Mouse (Mus musculus): ENCODE data around the gene Cers5. TPM values are rescaled to one million over a fixed set of nuclear protein-coding genes. Genes with fewer than 3 reads are reported as not detected.

Cers5 gene
- polyA plus RNA-seq, 1 experiment from 2014 or later, result 53.9 TPM

- H3K4me2 ChIP-seq, result no peak overlapping the region
- no peak overlapping the region for H3K27ac ChIP-seq (ENCODE audit: poor library complexity, severe bottlenecking)
- peaks cover 16% of the 10 kb centered on the region for H3K4me1 ChIP-seq (replicated peaks)
- H3K4me3 ChIP-seq, result no peak overlapping the region
- H3K9me3 ChIP-seq (replicated peaks), result no peaks in the 10 kb centered on the region
- no peak overlapping the region for H3K9ac ChIP-seq
- WGBS, result 23% methylated on average over 4 of the region's 4 CpGs
- no peak for ATAC-seq (ENCODE audit: insufficient number of reproducible peaks, low FRiP score)
- H3K27me3 ChIP-seq (replicated peaks), result peaks cover 36% of the 10 kb centered on the region; the same call in 1 of the 2 replicates
- H3K36me3 ChIP-seq, result no peaks in the 10 kb centered on the region
Measured at GRCm38 (mm10) chr15:99690924-99691323, 81.8 kb downstream of the Cers5 start.

GRCm38 (mm10) chr15:99688712-99689111 is 84.0 kb downstream of the Cers5 start:
- WGBS, result 7% methylated on average over 4 of the region's 4 CpGs
- no peak overlapping the region for H3K4me3 ChIP-seq
- no peaks in the 10 kb centered on the region for H3K9me3 ChIP-seq (replicated peaks)
- H3K4me1 ChIP-seq (replicated peaks), result peaks cover 5% of the 10 kb centered on the region; the same call in 1 of the 2 replicates
- ATAC-seq (ENCODE audit: insufficient number of reproducible peaks, low FRiP score), result no peak
- H3K9ac ChIP-seq, result no peak overlapping the region
- peaks cover 45% of the 10 kb centered on the region; the same call in 1 of the 2 replicates for H3K27me3 ChIP-seq (replicated peaks)
- H3K4me2 ChIP-seq, result no peak overlapping the region
- no peak overlapping the region for H3K27ac ChIP-seq (ENCODE audit: poor library complexity, severe bottlenecking)
- no peaks in the 10 kb centered on the region for H3K36me3 ChIP-seq

Other genes starting within 250 kb of the Cers5 start
- gene Faim2, start 244.7 kb downstream of the Cers5 start, polyA plus RNA-seq (2016; fragmentation: Nextera tagmentation; extraction: Ambion mirVana), result 0.09 and 0.15 TPM in 2 replicates
- gene Aqp2, start 193.8 kb downstream of the Cers5 start, polyA plus RNA-seq (2016; fragmentation: Nextera tagmentation; extraction: Ambion mirVana), result not detected in 2 replicates
- gene Aqp5, start 182.1 kb downstream of the Cers5 start, polyA plus RNA-seq (2016; fragmentation: Nextera tagmentation; extraction: Ambion mirVana), result 0.58 and 0.70 TPM in 2 replicates
- not detected in 2 replicates for gene Aqp6, start 171.5 kb downstream of the Cers5 start, polyA plus RNA-seq (2016; fragmentation: Nextera tagmentation; extraction: Ambion mirVana)
- gene Racgap1, start 121.2 kb downstream of the Cers5 start, polyA plus RNA-seq (2016; fragmentation: Nextera tagmentation; extraction: Ambion mirVana), result 131 and 140 TPM in 2 replicates
- gene Asic1, start 102.5 kb downstream of the Cers5 start, polyA plus RNA-seq (2016; fragmentation: Nextera tagmentation; extraction: Ambion mirVana), result 2.6 and 3.2 TPM in 2 replicates
- 25.5 and 29.3 TPM in 2 replicates for gene Smarcd1, start 70.8 kb downstream of the Cers5 start, polyA plus RNA-seq (2016; fragmentation: Nextera tagmentation; extraction: Ambion mirVana)
- not detected in 2 replicates for gene Gm17349, start 67.4 kb downstream of the Cers5 start, polyA plus RNA-seq (2016; fragmentation: Nextera tagmentation; extraction: Ambion mirVana)
- 0.77 and 1.1 TPM in 2 replicates for gene Gpd1, start 55.4 kb downstream of the Cers5 start, polyA plus RNA-seq (2016; fragmentation: Nextera tagmentation; extraction: Ambion mirVana)
- 168 and 170 TPM in 2 replicates for gene Cox14, start 47.3 kb downstream of the Cers5 start, polyA plus RNA-seq (2016; fragmentation: Nextera tagmentation; extraction: Ambion mirVana)
- 24.6 and 25.5 TPM in 2 replicates for gene Lima1, start 102.6 kb upstream of the Cers5 start, polyA plus RNA-seq (2016; fragmentation: Nextera tagmentation; extraction: Ambion mirVana)
- not detected in 2 replicates for gene Fam186a, start 194.2 kb upstream of the Cers5 start, polyA plus RNA-seq (2016; fragmentation: Nextera tagmentation; extraction: Ambion mirVana)
- gene Larp4, start 197.2 kb upstream of the Cers5 start, polyA plus RNA-seq (2016; fragmentation: Nextera tagmentation; extraction: Ambion mirVana), result 38.0 and 40.7 TPM in 2 replicates